Mouse (Mus musculus) left cerebral cortex, adult 18-20 months (tissue): ENCODE results near the gene Hsd17b14. TPM values are rescaled to one million over a fixed set of nuclear protein-coding genes. Genes with fewer than 3 reads are reported as not detected.

Source experiments
- DNase-seq, 2 experiments: peaks; one replicate each; pipeline ENCODE4 v3.0.0; 2021 to 2022; ENCODE audit warnings: low spot score in 2 of 2, mixed read lengths in 1 of 2
- total RNA-seq, 2 experiments: library from RNA; stranded (reverse); gene quantifications; 2 replicates each; pipeline ENCODE4 v1.2.3; 2021

The Hsd17b14 gene
- total RNA-seq, 2 experiments from 2014 or later = 0.37 to 0.56 TPM

DNA sequence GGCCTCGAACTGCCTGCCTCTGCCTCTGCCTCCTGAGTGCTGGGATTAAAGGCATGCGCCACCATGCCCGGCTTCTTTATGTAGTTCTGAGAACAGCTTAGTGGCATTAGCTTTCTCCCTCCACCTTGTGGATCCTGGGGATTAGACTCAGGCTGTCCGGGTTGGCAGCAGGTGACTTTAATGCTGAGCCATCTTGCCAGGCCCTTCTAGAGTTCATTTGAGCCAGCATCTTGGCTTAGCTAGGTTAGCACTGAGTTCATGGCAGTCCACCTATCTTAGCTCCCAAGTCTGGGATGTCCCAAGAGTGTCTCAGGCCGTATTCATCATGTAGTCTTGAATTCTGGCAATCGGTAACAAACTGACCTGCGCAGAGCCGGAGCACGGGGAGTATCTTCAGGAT lies 10.8 kb downstream of the Hsd17b14 start:
- DNase-seq = no peak

DNA sequence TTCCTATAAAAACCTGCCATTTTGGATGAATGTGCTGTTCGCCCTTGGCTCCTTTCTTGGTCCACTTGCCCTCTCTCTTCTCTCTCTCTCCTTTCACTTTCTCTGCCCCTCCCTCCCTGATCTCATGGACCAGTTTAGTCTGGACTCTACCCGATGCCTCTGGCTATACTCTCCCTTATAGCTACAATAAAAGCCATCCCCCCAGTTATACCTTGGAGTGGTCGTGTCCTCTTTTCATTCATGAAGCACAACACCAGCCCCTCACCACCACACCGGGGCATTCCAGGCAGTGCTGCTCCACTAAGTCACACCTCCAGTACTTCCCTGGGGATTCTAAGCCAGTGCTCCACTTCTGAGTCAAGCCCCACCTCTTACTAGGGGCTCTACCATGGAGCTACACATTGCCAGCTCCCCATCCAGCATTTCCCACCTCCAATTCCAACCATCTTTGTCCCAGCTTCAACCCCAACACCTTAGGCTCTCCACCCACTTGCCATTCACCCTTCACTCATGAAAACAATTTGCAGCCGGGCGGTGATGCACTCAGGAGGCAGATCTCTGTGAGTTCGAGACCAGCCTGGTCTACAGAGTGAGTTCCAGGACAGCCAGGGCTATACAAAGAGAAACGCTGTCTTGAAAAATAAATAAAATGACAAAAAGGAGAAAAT lies 12.6 kb downstream of the Hsd17b14 start:
- no peak for DNase-seq

DNA sequence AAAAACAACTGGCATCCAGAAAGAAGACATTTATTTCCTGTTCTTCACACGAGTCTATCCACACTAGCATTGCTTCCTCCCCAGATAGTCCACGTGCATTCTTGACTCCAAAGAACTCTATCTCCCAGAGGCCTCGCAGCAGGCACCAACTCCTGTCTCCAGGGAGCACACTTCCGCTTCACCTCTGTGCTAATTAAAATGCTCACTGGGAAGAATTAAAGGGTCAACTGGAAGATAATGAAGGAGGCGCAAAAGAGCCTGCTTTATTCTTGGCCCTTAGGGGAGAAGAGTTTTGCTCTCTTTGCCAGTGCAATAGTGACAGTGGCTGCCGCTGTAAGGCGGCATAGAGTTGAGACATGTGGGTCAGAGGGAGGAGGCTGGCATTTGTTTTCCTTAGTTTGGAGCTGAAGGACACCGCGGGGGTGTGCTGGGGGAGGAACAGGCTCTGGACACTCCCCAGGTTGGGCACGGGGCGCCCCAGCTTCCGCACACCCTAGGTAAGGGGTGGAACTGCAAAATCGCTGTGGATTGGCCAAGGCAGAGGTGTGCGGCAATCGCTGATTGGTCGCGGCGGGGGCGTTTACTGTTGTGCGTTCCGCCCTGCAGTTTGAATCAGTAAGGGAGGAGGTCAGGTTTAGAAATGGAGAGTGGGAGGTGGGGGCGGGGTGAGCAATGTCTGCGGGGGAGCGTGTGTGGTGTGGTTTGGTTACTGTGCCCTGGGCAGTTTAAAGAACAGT lies 13.3 kb downstream of the Hsd17b14 start:
- DNase-seq = peak; percentile 83 to 90

DNA sequence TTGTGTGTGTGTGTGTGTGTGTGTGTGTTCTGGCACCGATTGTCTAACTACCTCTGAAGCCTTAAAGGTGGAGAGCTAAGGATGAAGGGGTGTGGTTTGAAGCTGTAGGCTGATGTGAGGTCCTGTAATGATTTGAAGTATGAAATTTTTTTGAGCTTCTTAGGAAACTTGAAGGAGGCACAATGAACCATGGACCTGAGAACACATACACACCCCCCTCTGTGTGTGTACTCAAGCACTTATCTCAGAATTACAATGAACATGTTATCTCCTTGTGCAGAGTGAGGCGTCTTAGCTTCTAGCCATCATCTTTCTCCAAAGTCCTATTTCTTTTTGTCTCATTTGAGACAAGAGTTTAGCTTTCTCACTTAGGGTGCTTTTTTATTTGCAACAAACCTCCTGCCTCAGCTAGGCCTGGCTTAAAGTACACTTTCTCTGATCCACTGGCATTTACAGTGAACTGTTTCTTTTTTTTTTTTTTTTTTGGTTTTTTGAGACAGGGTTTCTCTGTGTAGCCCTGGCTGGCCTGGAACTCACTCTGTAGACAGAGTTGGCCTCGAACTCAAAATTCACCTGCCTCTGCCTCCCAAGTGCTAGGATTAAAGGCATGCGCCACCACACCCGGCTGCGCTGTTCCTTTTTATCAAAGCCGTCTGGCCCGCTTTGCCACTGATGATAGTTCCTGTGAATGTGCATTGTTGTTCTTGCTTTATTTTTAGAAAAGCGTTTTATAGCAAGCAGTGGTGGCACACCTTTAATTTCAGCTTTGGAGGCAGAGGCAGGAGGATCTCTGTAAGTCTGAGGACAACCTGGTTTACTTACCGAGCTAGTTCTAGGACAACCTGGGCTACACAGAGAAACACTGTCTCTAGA lies 14.1 kb downstream of the Hsd17b14 start:
- no peak for DNase-seq

DNA sequence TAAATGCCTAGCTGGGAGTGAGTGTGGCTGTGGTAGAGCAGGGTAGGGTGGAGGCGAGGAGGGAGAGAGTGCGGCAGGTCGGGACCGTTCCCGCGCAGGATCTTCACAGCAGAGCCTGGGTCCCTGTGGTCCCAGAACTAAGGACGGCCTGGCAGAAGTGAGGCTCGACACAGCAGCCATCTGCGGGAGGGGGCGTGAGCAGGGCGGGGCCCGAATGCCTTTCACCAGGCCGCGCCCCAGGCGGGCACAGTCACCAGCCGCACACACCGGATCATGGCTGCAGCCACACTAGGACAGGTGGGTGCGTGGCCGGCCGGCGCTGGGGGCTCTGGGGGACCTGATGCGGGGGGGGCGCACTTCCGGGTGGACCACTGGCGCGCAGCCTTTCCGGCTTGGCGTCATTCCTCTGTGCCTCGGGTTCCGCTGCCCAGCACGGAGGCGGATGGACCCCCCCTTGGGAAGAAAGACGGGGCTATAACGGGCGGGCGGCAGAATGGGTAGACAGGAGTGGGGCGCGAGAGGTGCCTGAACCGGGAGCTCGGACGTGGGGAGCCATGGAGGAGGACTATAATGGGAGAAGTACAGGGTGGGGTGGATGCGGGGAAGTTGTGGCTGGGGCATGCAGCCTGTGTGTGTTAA lies 15.5 kb downstream of the Hsd17b14 start, which contains the start of gene Bcat2:
Gene Bcat2, plus strand, starts transcription at position 51 of the 639 bp plus-strand sequence.
- DNase-seq = peak; percentile 62 to 70

DNA sequence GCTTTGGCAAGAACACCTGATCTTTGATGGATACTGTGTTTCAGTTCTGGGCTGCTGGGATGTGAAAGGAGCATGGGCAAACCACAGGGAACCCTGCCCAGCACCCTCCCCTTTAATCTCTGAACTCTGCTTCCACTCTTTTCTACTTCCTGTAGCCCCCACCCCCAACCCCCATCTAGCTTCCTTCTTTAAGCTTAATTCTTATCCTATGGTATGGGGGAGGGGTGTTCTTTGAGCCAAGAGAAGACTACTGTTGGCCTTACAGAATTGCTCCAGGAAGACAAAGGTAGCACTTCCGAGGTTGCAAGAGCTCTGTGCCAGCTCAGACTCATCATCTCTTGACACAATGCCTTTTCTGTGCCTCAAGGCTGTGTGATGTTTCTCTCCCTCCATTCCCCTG lies 17.3 kb downstream of the Hsd17b14 start:
- no peak for DNase-seq

DNA sequence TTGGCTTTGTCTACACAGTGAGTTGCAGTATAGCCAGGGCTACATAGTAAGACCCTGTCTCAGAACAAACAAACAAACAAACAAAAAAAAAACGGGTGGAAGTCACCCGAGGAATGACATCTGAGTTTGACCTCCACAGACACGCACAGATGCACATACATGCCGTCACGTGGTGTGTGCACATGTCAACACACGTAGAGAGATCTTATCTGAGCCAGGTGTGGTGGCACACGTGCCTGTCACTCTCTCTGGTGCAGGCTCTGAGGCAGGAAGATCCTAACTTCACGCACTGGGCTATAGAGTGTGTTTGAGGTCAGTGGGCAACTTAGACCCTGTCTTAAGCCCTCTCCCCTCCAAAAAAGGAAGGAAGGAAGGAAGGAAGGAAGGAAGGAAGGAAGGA lies 19.3 kb downstream of the Hsd17b14 start:
- DNase-seq = no peak

DNA sequence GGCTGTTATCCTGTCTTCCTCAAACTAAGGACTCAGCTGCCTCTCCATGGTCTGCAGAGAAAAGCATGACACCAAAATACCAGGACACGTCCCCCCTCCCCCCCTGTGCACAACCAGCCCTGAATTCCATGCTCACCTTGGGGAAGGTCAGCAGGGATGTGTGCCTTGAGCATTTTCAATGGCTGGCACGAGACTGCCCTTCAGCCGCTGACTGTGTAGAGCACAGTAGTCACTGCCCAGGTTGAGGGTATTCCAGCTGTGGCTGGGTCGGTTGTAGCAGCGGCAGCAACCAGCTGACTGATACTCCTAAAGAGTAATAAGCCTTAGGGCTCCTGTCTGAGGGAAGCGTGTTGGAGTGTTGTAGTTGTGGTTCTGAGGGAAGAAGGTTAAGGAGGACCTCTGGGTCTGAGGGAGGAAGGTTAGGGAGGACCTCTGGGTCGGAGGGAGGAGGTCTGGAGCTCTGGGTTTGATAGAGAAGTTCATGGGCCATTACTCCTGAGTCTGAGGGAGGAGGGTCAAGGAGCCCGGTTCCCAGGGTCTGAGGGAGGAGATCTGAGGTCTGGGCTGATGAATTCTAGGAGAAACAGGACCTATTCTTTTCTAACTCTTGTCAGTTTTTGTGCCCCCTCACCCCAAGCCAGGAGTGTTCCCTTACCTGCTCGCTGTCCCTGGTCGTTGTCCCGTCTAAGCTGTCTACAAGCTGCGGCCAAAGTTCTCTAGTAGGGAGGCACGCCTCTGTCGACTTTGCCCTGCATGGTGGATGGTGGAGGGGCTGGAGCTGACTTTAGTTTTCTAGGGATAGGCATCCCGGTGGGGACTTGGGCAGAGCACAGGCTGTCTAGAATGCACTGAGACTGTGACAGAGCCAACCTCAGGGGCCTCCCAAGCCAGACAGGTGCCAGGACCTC lies 20.0 kb downstream of the Hsd17b14 start:
- no peak for DNase-seq

DNA sequence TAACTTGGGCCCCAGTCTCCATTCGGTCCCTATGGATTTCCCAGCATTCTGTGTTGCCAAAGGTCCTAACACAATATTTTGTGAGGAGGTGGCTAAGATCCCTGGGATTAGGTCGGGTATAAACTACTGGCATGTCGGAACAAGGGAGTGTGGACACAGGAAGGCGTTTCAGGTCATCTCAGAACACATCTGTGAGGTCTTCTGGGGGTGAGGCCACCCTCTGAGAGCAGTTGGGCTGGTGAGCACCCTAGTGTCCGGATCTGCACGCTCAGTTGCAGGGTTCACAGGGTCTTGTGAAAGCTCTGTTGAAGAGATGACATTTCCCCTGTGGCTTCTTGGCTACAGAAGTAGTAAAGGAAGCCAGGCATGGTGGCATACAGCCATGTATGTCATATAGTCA lies 31.2 kb downstream of the Hsd17b14 start:
- DNase-seq = no peak

DNA sequence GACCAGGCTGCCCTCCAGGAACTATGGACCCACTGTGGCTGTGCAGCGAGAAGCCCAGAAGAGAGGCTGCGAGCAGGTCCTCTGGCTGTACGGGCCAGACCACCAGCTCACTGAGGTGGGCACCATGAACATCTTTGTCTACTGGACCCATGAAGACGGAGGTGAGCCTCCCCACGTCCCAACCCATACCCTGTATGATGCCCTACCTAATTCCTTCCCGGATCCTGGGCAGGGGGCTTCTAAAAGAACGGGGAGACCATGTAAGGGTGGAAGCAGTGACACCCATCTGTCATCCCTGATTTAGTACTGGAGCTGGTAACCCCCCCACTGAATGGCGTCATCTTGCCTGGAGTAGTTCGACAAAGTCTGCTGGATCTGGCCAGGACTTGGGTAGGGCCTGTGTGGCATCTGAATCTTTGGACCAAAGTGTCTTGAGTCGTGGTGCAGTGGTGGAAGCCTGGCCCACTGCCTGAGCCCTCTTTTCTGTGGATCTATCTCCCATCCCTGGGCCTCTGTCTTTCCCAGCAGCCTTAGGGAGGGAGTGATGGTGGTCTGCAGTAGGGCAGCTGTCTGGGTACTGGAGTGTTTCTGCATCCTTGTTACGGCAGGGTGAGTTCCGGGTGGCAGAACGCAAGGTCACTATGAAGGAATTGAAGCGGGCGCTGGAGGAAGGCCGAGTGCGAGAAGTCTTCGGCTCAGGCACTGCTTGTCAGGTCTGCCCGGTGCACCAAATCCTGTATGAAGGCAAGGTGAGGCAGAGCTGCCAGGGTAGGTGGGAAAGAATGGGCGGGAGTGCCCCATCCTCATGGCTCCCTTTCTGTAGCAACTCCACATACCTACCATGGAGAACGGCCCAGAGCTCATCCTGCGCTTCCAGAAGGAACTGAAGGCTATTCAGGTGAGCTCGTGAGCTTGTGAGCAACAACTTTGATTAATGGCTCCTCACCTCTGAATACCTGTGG lies 33.2 kb downstream of the Hsd17b14 start:
- DNase-seq = no peak

DNA sequence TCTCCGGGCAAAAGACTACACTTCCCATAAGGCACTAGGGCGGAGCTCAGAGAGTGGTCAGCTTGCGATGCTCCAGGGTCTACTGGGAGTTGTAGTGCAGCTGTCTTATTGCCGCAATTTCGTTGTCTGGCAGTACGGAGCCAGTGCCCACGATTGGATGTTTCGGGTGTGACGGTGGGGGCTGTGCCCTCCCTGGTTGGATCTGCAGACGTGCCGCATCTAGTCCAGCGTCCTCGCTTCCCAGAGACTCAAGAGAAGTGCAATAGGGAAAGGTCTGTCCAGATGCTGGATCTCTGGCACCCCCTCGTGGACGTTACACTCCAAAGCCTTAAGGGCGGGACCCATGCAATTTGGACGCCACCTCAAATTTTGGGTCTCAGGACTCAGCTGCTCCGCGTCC lies 34.5 kb downstream of the Hsd17b14 start:
- DNase-seq = peak; percentile 92 to 97

DNA sequence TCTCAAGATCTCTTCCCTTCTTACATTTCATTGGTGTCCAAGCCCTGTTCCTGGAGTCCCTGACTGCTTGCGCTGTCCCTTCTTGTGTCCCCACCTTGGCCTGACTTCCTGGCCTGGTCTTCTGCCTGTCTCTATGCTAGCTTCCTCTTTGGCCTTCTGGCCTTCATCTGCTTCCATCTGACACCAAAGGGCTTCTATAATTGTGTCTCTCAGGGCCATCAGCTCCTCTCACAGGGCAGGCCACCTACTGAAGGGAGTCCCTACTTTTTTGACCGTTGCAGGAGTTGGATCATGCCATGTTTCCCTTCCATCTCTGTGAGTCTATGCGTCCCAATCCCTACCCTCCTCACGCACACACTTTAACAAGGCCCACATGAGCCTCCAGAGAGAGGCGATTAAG lies 35.2 kb downstream of the Hsd17b14 start:
- no peak for DNase-seq

DNA sequence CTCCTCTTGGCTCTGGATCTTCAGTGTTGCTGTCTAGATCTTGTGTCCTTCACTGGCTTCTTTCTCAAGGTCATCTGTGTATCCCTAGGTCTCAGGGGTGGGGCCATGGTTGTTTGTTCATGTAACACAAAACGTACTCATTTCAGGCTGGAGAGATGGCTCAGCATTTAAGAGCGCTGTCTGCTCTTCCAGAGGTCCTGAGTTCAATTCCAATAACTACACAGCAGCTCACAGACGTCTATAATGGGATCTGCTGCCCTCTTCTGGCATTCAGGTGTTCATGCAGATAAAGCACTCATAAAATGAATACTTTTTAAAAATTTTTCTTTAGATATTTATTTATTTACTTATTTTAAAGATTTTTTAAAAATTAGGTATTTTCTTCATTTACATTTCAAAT lies 36.2 kb downstream of the Hsd17b14 start:
- no peak for DNase-seq

DNA sequence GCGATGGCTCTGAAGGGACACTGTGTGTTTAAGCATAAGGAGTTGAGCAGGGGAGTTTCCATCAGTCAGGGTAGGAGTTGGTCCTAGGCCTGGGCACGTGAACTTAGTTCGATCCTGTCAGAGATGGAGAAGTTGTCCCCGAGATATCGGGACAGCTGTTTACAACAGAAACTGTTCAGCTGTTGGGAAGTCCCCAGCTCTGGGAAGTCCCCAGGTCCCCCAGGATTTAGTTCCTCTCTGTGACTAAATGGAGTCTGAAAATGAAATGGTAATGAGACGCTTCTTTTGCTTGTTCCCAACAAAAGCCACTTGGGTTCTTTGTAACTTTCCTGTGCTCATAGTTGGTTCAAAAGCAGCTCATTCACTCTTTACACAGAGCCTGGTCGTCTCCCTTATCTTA lies 37.2 kb downstream of the Hsd17b14 start:
- DNase-seq = no peak

DNA sequence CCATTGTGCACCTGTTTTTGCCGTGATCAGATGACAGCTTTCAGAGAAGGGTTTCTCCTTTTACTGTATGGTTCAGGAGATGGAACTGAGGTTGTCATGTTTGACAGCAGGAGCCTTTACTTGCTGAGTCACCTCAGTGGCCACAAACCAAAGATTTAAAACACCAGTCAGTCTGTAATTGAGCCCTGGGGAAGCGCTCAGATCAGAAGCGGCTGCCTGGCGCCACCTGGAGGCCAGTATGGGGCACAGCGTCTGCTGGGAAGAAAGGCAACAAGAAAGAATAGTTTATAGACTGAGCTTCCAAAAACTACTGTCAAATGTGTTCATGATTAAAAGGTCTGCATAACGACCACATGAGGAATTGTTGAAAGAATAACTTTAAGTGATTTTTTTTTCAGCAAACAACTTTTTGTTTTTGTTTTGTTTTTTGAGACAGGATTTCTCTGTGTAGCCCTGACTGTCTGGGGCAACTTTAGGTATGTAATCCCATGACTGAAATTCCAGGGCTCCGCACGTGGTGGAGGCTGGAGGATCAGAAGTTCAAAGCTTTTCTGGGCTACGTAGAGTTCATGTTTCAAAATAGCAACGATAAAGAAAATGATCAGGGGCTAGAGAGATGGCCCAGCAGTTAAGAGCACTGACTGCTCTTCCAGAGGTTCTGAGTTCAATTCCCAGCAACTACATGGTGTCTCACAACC lies 38.6 kb downstream of the Hsd17b14 start:
- peak; percentile 76 to 78 for DNase-seq

DNA sequence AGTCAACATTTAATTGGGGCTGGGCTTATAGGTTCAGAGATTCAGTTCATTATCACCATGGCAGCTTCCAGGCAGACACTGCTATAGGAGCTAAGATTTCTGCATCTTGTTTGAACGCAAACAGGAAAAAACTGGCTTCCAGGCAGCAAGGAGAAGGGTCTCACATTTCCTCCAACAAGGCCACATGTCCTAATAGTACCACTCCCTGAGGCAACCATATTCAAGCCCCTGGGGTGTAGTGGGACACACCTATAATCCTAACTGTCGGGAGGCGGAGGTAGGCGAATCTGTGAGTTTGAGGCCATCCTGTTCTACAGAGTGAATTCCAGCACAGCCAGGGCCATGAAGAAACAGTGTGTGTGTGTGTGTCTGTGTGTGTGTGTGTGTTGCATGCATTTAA lies 40.5 kb downstream of the Hsd17b14 start:
- no peak for DNase-seq

DNA sequence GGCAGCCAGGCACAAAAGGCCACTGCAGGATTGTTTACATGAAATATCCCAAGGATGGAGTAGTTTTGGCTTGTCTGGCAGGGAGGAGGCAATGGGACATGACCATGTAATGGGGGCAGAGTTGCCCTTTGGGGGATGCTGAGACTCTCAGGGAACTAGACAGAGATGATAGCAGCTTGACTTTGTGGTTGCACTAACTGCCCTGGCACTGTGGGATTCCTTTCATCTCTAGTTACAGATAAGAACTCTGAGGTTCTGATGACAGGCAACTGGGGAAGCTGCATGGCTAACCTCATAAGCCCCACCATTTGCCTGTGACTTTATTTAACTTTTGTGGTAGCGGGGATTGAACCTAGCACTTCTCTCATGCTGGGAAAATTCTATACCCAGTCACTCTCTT lies 41.4 kb downstream of the Hsd17b14 start:
- DNase-seq = no peak

DNA sequence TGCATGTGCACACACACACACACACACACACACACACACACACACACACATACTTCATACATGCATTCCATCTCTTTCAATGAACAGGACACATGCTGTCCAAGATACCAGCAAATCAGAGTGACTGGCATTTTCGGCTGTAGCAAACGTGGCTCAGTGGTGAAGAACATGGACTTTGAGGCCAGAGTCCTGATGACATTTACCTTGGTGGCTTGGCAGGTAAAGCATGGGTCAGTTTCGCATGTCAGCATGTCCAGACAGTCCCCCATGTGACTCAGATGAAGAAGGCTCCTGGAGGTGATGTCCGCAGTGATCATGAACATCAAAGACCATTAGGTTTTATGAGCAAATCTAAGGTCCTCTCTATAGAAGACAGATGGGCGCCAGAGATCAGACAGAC lies 42.3 kb downstream of the Hsd17b14 start:
- no peak for DNase-seq

DNA sequence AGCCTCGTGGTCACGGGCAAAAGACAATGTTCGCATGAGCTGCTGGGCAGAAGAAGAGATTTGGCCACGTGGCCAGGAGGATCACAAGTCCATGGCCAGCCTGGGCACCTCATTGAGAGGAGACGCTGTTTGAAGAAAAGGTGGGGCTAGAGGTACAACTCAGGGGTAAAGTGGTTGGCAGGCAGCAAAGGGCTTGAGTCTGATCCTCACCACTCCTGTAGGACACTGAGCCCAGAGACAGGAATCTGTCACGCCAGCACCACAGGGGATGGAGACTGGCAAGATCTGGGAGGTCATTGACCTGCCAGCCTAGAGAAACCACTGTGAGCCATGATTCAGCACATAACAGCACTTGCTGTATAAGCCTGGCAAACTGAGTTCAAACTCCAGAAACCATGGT lies 42.8 kb downstream of the Hsd17b14 start:
- DNase-seq = no peak
